ENCODE assay signal across 9 mouse cellular contexts in genomic region chr16:35592274-35593065, GRCm38 (mm10). TPM values are rescaled to one million over a fixed set of nuclear protein-coding genes. Genes with fewer than 3 reads are reported as not detected.
DNase-seq lines count a peak whose midpoint lies in the region; ATAC-seq and TF ChIP-seq lines count a peak whose summit lies in the region.
"Had no signal": no experiment of that assay in that cellular context is flagged by ENCODE, and none has a peak within 500 bp of the region (broad histone marks: within the 10 kb centered on the region; RNA-seq: fewer than 3 reads in every experiment).

No protein-coding gene starts in this region.

- no peak for TF ChIP-seq CTCF in hindbrain, postnatal 0 days (IDR thresholded peaks at IDR 0.05; ENCODE audit: low read depth)

- no peak overlapping the region for H3K9ac ChIP-seq in hindbrain, postnatal 0 days (replicated peaks; ENCODE audit: low read length)
- no peak overlapping the region for H3K9ac ChIP-seq in midbrain, embryonic 15.5 days

- H3K27me3 ChIP-seq in hindbrain, postnatal 0 days (ENCODE audit: insufficient read depth, low read length), result no peaks in the 10 kb centered on the region
- H3K27me3 ChIP-seq in midbrain, embryonic 15.5 days (replicated peaks), result no peaks in the 10 kb centered on the region

- H3K4me1 ChIP-seq in hindbrain, postnatal 0 days (ENCODE audit: insufficient read depth, low read length), result peaks cover 35% of the 10 kb centered on the region
- H3K4me1 ChIP-seq in midbrain, embryonic 15.5 days, result peaks cover 65% of the 10 kb centered on the region

- 9% methylated on average over 5 of the region's 5 CpGs for WGBS in hindbrain, postnatal 0 days
- 7% methylated on average over 5 of the region's 5 CpGs for WGBS in midbrain, embryonic 15.5 days

- no peak overlapping the region for H3K4me3 ChIP-seq in hindbrain, postnatal 0 days (ENCODE audit: low read length)
- H3K4me3 ChIP-seq in midbrain, embryonic 15.5 days, result no peak overlapping the region

- DNase-seq in cerebellum, adult 9-10 months, result no peak
- DNase-seq in right cerebral cortex, postnatal 14 days, result peak; percentile 65
- DNase-seq in right cerebral cortex, adult 18-20 months, result no peak
- peak; percentile 75 for DNase-seq in hindbrain, postnatal 0 days (ENCODE audit: low spot score)
- no peak for DNase-seq in spleen, postnatal 10 days (ENCODE audit: low spot score in 2 of 2)
- no peak for DNase-seq in spleen, postnatal 4 days (ENCODE audit: low spot score in 2 of 2)

- no peaks in the 10 kb centered on the region for H3K36me3 ChIP-seq in hindbrain, postnatal 0 days (ENCODE audit: insufficient read depth, low read length)
- H3K36me3 ChIP-seq in midbrain, embryonic 15.5 days (replicated peaks), result no peaks in the 10 kb centered on the region

- no peak overlapping the region for H3K4me2 ChIP-seq in hindbrain, postnatal 0 days (ENCODE audit: low read depth, low read length)
- H3K4me2 ChIP-seq in midbrain, embryonic 15.5 days, result no peak overlapping the region

- 0 out of 2 replicates have a peak, but pooled peaks have one; percentile 47 for ATAC-seq in cerebellum, adult (ENCODE audit: insufficient number of reproducible peaks, low FRiP score, low TSS enrichment)
- ATAC-seq in hindbrain, postnatal 0 days, result peak; percentile 25; the same call in 1 of the 2 replicates
- ATAC-seq in midbrain, embryonic 15.5 days (replicated peaks), result peak; percentile 24; the same call in 1 of the 2 replicates

- peak overlapping the region; percentile 60; the same call in 1 of the 2 replicates for H3K27ac ChIP-seq in hindbrain, postnatal 0 days
- peak overlapping the region; percentile 61 for H3K27ac ChIP-seq in midbrain, embryonic 15.5 days

- H3K9me3 ChIP-seq in hindbrain, postnatal 0 days (ENCODE audit: low read length), result no peaks in the 10 kb centered on the region
- no peaks in the 10 kb centered on the region for H3K9me3 ChIP-seq in midbrain, embryonic 15.5 days

RNA-seq across cellular contexts. Expression of gene Sema5b, which starts 51.5 kb away (rescaled TPM):
- 37.0 and 47.0 TPM in 2 replicates for total RNA-seq in hindbrain, postnatal 0 days (2014; rRNA removed)
- 12.3 and 14.8 TPM in 2 replicates for polyA plus RNA-seq in hindbrain, postnatal 0 days (2015; fragmentation: Nextera tagmentation; extraction: Ambion mirVana)
- 25.4 and 27.7 TPM in 2 replicates for polyA plus RNA-seq in midbrain, embryonic 15.5 days (2015; fragmentation: Nextera tagmentation; extraction: Ambion mirVana)
- total RNA-seq: hematopoietic stem cell, adult 5-6 weeks had no signal

Comparison
In these comparisons a context has a peak if more than half of its experiments do, and no peak if none do; other contexts are left out.
1. DNase-seq: peak in right cerebral cortex, postnatal 14 days (single experiment) and hindbrain, postnatal 0 days (single experiment); none in cerebellum, adult 9-10 months (single experiment), right cerebral cortex, adult 18-20 months (single experiment), spleen, postnatal 10 days (0 of 2) and spleen, postnatal 4 days (0 of 2).
2. Peak in every context shown above with its lines, with median percentiles within 50 percentile points of each other: ATAC-seq.